Mouse (Mus musculus) gastrocnemius, postnatal 14 days (tissue): ENCODE results near the gene Akap6. TPM values are rescaled to one million over a fixed set of nuclear protein-coding genes. Genes with fewer than 3 reads are reported as not detected.

Experiments used
- DNase-seq: peaks from one replicate; pipeline ENCODE4 v3.0.0; 2021; ENCODE audit warnings: mixed read lengths
- intact Hi-C: fragments of 180-260 bp; cut with DNase I; formaldehyde crosslinking; loops from one replicate; pipeline ENCODE4 v1.15.1; 2025; ENCODE audit warnings: low total_unique reads
- total RNA-seq, 2 experiments: library from RNA; stranded (reverse); gene quantifications; 2 replicates each; pipeline ENCODE4 v1.2.3; 2021

The Akap6 gene
- total RNA-seq, 2 experiments from 2014 or later = 40.3 to 48.2 TPM

GRCm38 (mm10) chr12:52772494-52773280 lies 73.5 kb downstream of the Akap6 start:
- intact Hi-C loops = no loop called here
- DNase-seq = no peak

DNA sequence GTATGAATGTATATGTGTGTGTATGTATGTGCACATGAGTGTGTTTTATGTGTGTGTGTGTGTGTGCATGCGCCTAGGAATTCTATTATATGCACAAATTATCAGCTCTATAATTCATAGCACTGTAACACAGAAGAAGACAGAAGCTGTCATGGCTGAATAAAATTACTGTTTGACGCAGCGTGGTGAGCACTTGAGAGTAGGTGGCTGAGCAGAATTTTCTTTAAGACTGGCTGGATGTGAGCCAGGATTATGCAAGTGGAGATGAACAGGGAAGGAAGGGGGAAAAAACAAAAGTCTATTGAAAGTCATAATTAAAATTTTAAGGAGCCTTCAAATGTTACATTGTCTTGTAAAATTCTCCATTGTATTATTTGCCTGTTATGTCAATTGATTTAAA lies 74.7 kb downstream of the Akap6 start:
- intact Hi-C loops = no loop called here
- no peak for DNase-seq

DNA sequence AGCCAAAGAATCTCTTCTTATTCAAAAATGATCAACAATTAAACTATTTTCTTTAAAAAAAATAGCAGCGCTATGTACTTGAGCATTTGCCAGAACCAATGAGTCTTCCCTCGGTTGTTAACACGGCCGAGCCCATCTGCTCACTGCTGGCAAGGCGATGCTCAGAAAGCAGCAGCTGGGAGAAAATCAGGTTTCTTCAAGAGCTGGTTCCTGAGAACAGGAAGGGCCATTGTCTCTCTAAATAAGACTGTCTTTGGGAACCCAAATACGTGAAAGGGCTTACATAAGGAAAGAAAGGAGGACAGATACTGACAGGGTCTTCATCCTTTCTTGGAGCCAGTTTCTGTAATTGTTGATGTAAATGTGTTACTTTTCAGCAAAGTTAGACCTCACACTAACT lies 75.2 kb downstream of the Akap6 start:
- DNase-seq = peak; percentile 29
- intact Hi-C loops = no loop called here

DNA sequence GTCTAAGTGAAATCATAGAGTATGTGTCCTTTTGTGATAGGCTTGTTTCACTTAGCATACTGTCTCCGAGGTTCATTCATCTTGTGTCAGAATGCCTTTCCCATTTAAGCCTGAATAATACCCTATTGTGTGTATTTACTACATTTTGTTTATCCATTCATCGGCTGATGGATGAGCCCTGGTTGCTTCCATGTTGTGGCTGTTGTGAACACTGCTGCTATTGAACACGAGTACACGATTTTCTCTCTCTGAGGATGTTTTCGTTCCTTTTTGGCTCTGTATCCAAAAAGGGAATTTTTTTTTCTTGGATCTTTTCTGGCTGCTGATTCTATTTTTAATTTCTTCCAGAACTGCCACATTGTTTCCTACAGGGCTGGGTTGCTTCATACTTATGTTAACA lies 81.0 kb downstream of the Akap6 start:
- intact Hi-C loops = no loop called here
- DNase-seq = no peak

GRCm38 (mm10) chr12:52781066-52781465 lies 81.9 kb downstream of the Akap6 start:
- intact Hi-C loops = no loop called here
- no peak for DNase-seq

DNA sequence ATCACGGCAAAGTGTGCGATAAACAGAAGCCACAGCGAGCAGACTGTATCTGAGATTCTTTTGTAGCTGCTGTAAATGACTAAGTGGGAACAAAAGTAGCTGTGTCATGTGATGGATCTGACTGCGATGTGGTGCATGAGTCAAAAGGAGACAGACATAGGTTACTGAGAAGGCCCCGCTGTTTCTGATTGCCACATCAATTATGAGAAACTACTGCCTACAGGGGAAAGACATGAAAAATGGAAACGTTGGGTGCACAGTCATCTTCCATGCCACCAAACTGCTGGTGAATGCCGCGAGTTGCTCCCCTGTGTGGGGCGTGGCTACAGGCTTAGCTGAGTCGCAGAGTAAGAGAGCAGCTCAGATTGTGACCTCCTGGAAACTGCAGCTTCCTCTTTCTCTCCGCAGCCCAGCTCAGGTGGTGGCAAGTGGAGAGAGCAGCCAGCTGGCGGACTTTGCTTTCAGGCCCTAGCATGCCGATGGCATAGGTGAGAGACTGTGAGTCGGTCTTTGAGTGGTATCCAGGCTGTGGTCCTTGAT lies 83.8 kb downstream of the Akap6 start:
- intact Hi-C loops = no loop called here
- DNase-seq = peak; percentile 12

DNA sequence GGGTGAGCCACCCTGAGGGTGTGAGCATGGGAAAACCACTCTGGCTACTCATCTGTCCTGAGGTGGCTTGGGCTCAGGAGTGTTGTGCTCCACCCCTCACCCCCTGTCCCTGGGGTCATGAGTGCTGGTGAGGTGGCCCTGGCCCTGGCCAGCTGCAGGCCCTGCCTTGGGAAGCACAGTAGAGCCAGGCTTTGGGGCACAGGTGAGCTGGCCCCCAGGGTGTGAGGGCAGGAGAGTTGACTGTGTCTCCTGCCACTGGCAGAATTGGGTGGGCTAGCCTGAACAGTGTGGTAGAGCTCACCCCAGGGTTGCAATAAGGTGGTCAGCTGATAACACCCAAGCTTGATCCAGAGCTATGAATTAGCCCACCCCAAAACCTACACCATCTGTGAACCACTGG lies 86.0 kb downstream of the Akap6 start:
- intact Hi-C loops = no loop called here
- no peak for DNase-seq

GRCm38 (mm10) chr12:52790350-52790768 lies 91.2 kb downstream of the Akap6 start:
- intact Hi-C loops = no loop called here
- peak; percentile 12 for DNase-seq

DNA sequence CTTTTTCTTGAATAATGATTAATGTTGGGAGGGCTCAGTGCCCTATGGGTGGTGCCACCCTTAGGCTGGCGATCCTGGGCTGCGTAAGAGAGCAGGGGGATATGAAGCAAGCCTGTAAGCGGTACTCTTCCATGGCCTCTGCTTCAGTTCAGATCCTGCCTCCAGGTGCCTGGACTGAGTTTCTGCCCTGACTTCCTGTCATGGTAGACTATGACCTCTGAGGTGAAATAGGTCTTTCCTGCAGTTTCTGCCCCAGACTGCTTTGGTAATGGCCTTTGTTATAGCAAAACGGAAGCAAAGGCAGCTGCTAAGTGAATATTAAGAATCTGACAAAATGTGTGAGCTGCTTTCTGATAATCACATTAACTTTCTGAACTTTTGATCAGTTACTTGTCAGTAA lies 94.9 kb downstream of the Akap6 start:
- no peak for DNase-seq
- intact Hi-C loops = no loop called here

DNA sequence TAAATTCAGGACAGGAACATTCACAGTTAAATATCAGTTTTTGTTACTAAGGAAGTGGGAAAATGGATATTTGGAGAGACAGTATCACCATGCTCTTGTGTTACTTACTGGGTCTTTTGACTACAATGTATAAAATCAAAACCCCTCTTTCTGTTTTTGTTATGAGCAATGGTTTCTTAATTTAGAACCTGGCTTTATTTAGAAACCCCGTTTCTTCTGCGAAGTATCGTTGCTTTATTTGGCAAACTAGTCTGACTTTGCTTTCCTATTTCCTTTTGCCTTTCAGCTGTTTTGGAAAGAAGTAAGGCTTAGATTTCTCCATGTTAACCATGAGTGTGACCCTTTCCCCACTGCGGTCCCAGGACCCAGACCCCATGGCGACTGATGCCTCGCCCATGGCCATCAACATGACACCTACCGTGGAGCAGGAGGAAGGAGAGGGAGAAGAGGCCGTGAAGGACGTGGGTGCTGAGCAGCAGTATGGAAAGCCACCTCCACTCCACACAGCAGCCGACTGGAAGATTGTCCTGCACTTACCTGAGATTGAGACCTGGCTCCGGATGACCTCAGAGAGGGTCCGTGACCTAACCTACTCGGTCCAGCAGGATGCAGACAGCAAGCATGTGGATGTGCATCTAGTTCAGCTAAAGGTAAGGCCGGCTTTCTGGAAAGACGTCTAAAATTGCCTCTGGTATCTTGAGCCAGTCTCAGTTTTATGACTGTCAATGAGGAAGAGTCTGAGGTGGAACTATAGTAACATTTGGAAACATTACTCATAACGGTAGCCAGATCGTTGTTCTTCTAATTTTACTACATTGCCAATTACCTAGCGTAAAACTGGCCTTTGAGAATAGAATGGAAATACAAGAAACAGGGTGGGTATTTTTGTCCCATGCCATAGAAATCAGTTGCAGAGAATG lies 96.6 kb downstream of the Akap6 start:
- intact Hi-C loops = no loop called here
- no peak for DNase-seq

- DNase-seq = no peak
- intact Hi-C loops = no loop called here
These were observed 97.2 kb downstream of the Akap6 start for GRCm38 (mm10) chr12:52796471-52796795.

GRCm38 (mm10) chr12:52799717-52800116 lies 100.5 kb downstream of the Akap6 start:
- DNase-seq = no peak
- intact Hi-C loops = no loop called here

GRCm38 (mm10) chr12:52806273-52806672 lies 107.1 kb downstream of the Akap6 start:
- intact Hi-C loops = no loop called here
- DNase-seq = no peak

DNA sequence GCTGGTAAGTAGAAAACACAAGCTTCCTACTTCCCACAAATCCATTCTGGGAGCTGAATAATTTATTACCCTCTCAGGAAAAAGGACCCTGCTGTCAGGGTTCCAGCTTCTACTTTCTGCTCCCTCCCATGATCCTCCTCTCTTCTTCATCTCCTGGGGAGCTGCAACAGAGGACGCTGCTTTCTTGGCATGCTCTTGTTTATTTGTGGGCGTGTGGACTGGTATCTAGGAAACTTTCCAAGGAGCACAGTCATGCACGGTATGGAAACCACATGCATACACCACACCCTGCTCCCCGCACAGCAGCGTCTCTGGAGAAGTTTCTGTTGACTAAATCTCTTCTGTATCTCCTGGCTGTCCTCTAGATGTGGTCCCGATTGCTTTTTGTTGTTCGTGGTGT lies 119.4 kb downstream of the Akap6 start:
- no peak for DNase-seq
- intact Hi-C loops = no loop called here

DNA sequence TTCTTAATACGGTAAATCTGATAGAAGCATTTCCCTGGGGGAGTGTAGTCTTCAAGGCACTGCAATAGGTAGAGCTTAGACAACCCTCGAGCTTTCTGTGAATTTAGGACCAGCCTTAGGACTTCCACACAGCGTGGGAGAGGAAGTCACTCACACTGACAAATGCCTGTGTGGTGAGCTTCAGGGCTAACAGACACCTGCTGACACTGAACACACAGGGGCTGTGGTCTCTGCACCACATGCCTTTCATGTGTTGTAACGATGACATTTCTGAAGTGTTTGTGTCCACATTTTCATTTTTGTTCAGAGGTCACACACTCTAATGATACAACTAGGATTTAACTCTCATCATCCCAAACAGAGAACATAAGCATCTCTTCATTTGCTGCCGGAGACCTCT lies 125.6 kb downstream of the Akap6 start:
- intact Hi-C loops = no loop called here
- no peak for DNase-seq

DNA sequence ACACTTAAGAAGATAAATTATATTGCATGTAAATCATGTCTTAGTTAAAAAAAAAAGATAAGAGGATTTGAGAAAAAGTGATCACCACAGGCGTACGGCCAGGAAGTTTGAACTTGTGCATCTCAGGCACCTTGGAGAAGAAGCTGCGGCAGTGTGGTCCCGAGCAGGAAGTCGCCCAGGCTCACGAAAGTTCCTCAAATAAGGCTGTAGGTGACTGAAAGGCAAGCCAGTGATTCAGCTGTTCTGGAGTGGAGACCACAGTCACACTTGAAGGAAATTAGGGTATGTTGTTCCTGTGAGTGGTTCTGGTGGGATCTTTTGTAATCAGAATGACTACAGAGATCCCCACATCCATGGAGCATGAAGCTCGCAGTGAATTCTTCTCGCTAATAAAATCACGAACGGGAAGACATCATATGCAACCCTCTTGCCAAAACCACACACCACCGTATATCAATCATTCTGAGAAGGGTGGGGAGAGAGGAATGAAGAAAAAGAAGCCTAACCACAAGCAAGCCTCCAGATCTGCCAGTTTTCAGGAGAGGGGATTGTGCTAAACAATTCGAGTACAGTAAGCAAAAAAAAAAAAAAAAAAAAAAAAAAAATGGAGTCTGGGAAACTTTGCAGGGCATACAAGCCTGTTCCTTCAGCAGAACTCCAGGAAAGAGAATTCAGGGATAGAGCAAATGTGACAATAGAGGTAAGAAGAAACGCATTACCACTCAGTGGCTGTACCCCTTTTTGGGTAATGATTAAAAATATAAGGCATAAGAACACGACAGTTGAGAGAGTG lies 130.0 kb downstream of the Akap6 start:
- intact Hi-C loops = no loop called here
- no peak for DNase-seq

DNA sequence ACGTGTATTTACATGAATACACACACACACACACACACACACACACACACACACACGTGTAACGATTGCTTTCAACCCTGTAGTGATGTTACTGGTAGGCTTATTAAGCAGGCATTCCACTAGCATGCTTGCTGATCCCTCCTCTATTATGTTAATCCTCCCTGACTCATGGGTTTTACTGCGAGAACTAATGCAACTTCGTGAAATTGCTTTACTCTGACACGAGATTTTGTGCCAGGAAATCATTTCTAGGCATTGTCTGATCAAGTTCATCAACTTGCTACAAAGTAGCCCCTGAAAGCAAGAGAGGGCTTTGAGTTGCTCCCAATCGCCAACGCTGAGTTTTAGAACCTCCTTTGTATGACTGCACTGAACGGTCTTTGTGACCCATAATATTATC lies 132.6 kb downstream of the Akap6 start:
- no peak for DNase-seq
- intact Hi-C loops = loop anchor here (5.0 to 10.0 kb wide), 2 partner anchors 63 to 329 kb away; partner anchors contain the start of gene Arhgap5

- intact Hi-C loops = loop anchor here (5.0 to 10.0 kb wide), 2 partner anchors 63 to 330 kb away; partner anchors contain the start of gene Arhgap5
- peak; percentile 52 for DNase-seq
These were observed 133.0 kb downstream of the Akap6 start for GRCm38 (mm10) chr12:52832230-52832629.

GRCm38 (mm10) chr12:52833141-52833540 lies 134.0 kb downstream of the Akap6 start:
- no peak for DNase-seq
- intact Hi-C loops = loop anchor here (5.0 to 10.0 kb wide), 2 partner anchors 62 to 331 kb away; partner anchors contain the start of gene Arhgap5
